Mouse (Mus musculus) hindbrain, embryonic 16.5 days (tissue): ENCODE measurements at regions not wholly inside any gene's neighbourhood (a gene's known extent, or its start where the extent isn't known, plus 50 kb on each side); places are given as distances from the start of the nearest gene placed in this dataset.

Experiments
- ATAC-seq: fragments of 200-750 bp; cut with Nextera tagmentation; 2 replicates; pipeline ENCODE4 v1.8.0; 2017; ENCODE audit warnings: moderate TSS enrichment, moderate library complexity
- H3K27ac ChIP-seq: fragments of 300-500 bp; sonication (generic); 2 replicates; pipeline ENCODE4 v1.5.1; 2014; ENCODE audit warnings: low read depth, mild to moderate bottlenecking, control low read depth, low read length, moderate library complexity
- H3K27me3 ChIP-seq: fragments of 300-500 bp; sonication (generic); replicated peaks from 2 replicates; pipeline ENCODE4 v1.6.1; 2014; ENCODE audit warnings: low read length; ENCODE audit not compliant: control insufficient read depth, insufficient read depth
- H3K36me3 ChIP-seq: fragments of 300-500 bp; sonication (generic); 2 replicates; pipeline ENCODE4 v1.6.1; 2014; ENCODE audit warnings: mild to moderate bottlenecking, low read length, moderate library complexity, mixed read lengths; ENCODE audit not compliant: control insufficient read depth, insufficient read depth
- H3K4me1 ChIP-seq: fragments of 300-500 bp; sonication (generic); 2 replicates; pipeline ENCODE4 v1.6.1; 2014; ENCODE audit warnings: low read depth, low read length; ENCODE audit not compliant: control insufficient read depth, insufficient read depth
- H3K4me2 ChIP-seq: fragments of 300-500 bp; sonication (generic); 2 replicates; pipeline ENCODE4 v1.6.1; 2014; ENCODE audit warnings: mild to moderate bottlenecking, low read length, control low read depth, moderate library complexity
- H3K4me3 ChIP-seq: fragments of 300-500 bp; sonication (generic); 2 replicates; pipeline ENCODE4 v1.5.1; 2014; ENCODE audit warnings: mild to moderate bottlenecking, low read length, control low read depth, moderate library complexity
- H3K9ac ChIP-seq: fragments of 300-500 bp; sonication (generic); 2 replicates; pipeline ENCODE4 v1.6.1; 2014; ENCODE audit warnings: low read depth, mild to moderate bottlenecking, control low read depth, low read length, moderate library complexity
- H3K9me3 ChIP-seq: fragments of 300-500 bp; sonication (generic); 2 replicates; pipeline ENCODE4 v1.6.1; 2014; ENCODE audit warnings: mild to moderate bottlenecking, low read length, moderate library complexity; ENCODE audit not compliant: control insufficient read depth
- WGBS: fragments of 180-500 bp; shearing (Covaris S2); extraction: QIAGEN DNeasy Blood & Tissue Kit; methylation state at CpG from one replicate; pipeline ENCODE4 v1.1.7; 2014; 5-methylcytosine and 5-hydroxymethylcytosine counted together

DNA sequence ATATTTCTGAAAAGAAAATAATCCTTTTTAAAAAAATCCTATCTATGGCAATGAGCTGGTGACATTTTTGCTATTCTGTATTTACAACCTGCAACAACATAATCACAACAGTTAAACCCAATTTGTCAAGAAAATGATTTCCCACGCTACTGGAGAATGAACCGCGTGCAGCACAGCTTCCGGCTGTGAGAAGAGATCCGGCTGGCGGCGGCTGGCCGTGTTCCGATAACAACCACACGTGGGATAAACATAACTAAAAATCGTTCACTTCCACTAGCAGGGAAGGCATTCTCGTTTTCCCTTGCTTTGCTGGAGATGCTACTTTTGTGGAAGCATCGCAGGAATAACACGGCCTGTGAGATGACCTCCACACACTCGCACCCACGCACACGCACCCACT lies 224.5 kb upstream of the Hnrnpa3 start:
- Histone ChIP-seq H3K9me3 (no peaks in the 10 kb centered on the region), H3K9ac (no peak overlapping the region), H3K36me3 (no peaks in the 10 kb centered on the region), H3K4me3 (no peak overlapping the region), H3K4me2 (no peak overlapping the region), H3K27me3 (no peaks in the 10 kb centered on the region), H3K4me1 (no peaks in the 10 kb centered on the region), H3K27ac (no peak overlapping the region)
- no peak for ATAC-seq
- 88% methylated on average over 17 of the region's 17 CpGs for WGBS

DNA sequence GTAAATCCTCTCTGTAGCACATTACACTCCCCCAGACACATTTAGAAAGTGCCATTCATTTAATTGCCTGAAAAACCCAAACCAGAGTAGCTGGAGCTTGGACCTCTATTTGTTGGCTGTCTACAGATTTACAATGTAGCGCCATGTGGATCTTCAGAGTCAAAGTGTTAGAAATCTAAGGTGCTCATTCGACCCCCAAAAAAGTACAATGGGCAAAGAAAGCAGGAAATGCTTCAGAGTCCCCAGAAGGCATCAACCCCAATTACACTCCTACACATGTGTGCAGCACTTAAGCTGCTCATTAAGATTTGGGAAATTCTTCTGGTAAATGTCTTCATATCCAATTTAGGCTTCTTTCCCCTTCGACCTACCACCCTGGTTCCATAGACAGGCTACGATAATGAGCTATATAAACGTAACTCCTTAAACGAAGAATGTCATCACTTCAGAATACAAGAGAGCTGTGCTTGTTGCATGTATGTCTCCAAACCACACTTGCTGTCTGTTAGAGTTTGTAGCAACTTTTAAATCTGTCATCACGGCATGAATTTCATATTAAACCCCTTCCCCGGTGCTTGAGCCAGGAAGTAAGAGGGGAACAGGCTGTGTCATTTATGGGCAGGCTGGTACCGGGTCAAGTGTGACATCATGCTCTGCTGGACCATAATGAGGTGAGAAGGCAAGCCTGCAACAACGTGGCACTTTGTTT lies 219.4 kb upstream of the Hnrnpa3 start:
- Histone ChIP-seq H3K9ac (no peak overlapping the region), H3K4me2 (no peak overlapping the region), H3K27ac (no peak overlapping the region), H3K27me3 (no peaks in the 10 kb centered on the region), H3K4me1 (no peaks in the 10 kb centered on the region), H3K36me3 (no peaks in the 10 kb centered on the region), H3K9me3 (no peaks in the 10 kb centered on the region), H3K4me3 (no peak overlapping the region)
- WGBS: 82% methylated on average over 10 of the region's 10 CpGs
- ATAC-seq: no peak

DNA sequence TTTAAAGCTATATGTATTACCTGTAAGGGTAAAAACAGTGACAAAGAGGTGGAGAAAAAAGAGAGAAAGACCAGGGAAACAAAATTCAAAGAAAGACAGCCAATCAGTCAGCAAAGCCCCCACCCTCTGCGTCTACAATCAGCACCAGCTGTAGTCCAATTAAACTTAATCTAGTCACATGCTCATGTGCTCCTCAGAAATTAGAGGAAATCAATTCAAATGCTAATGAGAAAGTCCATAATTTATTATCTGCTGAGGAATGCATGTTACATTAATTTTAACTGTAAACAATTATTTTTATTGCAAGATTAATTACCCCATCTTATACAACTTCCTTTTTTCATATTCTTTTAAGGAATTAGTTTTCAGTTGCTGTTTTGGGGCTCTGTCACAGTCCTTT lies 216.4 kb upstream of the Hnrnpa3 start:
- Histone ChIP-seq H3K9ac (no peak overlapping the region), H3K27ac (no peak overlapping the region), H3K9me3 (no peaks in the 10 kb centered on the region), H3K4me2 (no peak overlapping the region), H3K27me3 (no peaks in the 10 kb centered on the region), H3K4me3 (no peak overlapping the region), H3K4me1 (no peaks in the 10 kb centered on the region), H3K36me3 (no peaks in the 10 kb centered on the region)
- WGBS: 33% methylated on average over 1 of the region's 1 CpGs
- no peak for ATAC-seq

DNA sequence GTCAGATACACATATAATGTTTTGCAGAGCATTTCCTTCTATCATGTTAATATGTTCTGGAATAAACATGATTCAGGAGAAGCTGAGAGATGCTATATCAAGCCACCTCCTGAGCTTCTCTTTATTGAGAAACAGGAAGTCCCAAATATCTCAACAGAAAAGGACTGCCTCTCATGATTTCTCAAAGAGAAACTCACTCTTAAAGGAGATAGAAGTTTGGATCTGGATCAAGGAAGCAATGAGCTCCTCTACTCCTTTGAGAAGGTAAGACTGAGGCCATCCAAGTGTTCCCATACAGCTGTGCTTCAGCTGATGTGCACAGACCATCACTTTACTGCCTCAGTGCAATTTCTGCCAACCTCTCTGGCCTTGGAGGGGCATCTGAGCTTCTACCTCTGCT lies 213.9 kb upstream of the Hnrnpa3 start:
- Histone ChIP-seq H3K27me3 (no peaks in the 10 kb centered on the region), H3K4me2 (no peak overlapping the region), H3K4me3 (no peak overlapping the region), H3K4me1 (no peaks in the 10 kb centered on the region), H3K36me3 (no peaks in the 10 kb centered on the region), H3K9me3 (no peaks in the 10 kb centered on the region), H3K9ac (no peak overlapping the region), H3K27ac (no peak overlapping the region)
- ATAC-seq: no peak

DNA sequence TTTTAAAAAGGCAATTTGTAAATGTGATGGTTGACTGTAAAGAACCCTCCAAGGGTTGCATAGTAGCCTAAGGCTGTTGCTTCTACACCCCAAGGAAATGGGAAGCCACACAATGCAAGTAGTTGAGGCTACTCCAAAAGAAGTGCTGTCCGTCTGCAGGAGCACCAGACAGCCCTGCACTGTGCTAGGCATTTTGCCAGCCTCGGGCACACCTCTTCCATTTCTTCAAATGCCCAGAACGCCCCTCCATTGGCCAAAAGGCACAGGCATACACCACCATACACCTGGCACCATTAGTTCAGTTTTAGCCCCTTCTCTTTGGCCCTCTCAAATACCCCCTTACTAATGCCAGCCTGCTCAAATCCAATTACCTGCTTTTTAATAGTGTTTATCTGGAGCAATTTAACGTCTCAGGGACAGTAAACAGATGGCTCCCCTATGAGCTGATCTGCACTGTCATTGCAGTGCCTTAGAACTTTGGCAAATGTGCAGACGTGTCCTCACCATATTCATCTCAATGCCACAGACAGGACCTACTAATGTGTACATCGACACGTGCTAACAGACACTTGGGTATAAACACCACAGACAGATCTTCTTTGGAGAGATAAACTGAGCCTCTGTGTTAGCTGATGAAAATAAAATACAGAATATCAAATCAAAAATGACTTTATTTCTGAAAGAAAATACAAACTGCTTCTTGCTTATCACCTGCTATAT lies 211.9 kb upstream of the Hnrnpa3 start:
- 60% methylated on average over 7 of the region's 7 CpGs for WGBS
- H3K9me3 ChIP-seq: no peaks in the 10 kb centered on the region
- no peak overlapping the region for H3K9ac ChIP-seq
- no peaks in the 10 kb centered on the region for H3K36me3 ChIP-seq
- H3K4me3 ChIP-seq: no peak overlapping the region
- H3K27ac ChIP-seq: no peak overlapping the region
- H3K4me2 ChIP-seq: no peak overlapping the region
- no peaks in the 10 kb centered on the region for H3K4me1 ChIP-seq
- no peaks in the 10 kb centered on the region for H3K27me3 ChIP-seq
- 0 out of 2 replicates have a peak, but pooled peaks have one; percentile 52 for ATAC-seq

DNA sequence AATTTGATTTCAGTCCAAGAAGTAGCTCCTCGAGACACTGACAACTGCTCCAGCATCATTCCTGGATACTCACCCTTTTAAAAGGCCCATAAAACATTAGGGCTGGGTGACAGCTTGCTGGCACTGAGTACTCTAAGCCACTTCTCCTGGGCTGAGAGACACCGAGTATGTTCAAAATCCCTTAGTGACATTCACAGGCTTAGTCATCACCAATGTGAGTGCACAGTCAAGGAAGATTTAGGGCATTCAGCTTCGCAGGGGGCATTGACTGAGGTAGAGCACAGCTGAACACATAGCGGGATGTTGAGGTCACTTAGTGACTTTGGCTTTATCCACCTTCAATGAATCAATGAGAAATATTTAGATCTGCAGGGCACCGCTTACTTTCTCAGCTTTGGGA lies 210.8 kb upstream of the Hnrnpa3 start:
- Histone ChIP-seq H3K4me3 (no peak overlapping the region), H3K36me3 (no peaks in the 10 kb centered on the region), H3K27ac (no peak overlapping the region), H3K4me1 (no peaks in the 10 kb centered on the region), H3K9ac (no peak overlapping the region), H3K4me2 (no peak overlapping the region), H3K27me3 (no peaks in the 10 kb centered on the region), H3K9me3 (no peaks in the 10 kb centered on the region)
- 69% methylated on average over 5 of the region's 5 CpGs for WGBS
- ATAC-seq: no peak

DNA sequence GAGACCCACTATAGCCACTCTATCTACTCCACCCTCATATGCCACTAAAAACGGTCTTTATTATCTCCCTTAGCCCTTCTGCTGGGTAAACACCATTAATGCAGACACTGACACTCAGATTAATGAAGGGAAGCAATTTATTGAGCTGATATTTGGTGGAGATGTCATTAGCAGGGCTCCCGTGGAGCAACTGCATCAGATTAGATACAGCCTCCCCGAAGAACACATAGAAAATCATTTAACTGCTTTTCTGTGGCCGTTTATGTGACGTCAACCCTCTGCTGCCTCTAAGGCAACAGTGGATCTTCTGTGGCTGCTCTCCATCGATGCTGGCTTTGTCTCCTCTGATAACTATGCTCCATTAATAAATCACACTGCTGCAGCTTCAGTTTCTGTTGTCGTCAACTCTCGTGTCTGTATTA lies 207.2 kb upstream of the Hnrnpa3 start:
- no peaks in the 10 kb centered on the region for H3K36me3 ChIP-seq
- H3K27ac ChIP-seq: no peak overlapping the region
- H3K27me3 ChIP-seq: no peaks in the 10 kb centered on the region
- no peak overlapping the region for H3K4me3 ChIP-seq
- WGBS: 41% methylated on average over 8 of the region's 8 CpGs
- H3K9me3 ChIP-seq: no peaks in the 10 kb centered on the region
- no peaks in the 10 kb centered on the region for H3K4me1 ChIP-seq
- no peak overlapping the region for H3K4me2 ChIP-seq
- no peak overlapping the region for H3K9ac ChIP-seq
- ATAC-seq: no peak

DNA sequence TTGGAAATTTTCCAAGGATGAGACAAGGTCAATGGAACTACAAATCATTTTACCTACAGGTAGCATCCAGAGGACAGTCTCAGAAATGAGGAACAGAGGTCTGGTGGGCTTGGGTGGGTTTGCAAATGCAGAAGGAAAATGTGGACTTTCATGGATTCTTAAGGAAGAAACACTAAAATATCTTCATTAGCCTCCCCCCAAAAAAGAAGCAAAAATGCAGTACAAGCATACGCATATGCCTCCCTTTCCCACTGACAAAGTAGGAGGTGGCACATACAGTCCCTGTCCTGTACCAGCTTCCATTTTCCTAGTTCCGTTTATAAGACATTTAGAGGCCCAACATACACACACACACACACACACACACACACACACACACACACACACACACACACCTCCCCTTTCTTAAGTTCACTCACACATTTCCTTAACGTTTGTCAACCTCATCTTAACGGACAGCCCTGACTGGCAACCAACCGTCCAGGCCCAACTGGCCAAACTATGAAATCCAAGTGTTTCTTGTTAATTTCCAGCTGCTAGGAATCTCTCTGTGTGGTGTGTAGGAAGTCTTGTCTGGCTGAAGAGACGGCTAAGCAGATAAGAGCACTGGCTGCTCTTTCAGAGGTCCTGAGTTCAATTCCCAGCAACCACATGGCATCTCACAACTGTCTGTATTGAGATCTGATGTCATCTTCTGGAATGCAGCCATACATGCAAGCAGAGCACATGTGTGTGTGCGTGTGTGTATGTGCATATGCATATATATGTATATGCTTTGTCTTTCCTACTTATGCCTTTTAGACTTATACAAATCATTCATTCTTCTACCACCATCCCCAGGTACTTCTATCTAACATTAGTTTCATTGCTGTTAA lies 206.6 kb upstream of the Hnrnpa3 start:
- no peak overlapping the region for H3K27ac ChIP-seq
- WGBS: 90% methylated on average over 7 of the region's 7 CpGs
- H3K4me3 ChIP-seq: no peak overlapping the region
- no peaks in the 10 kb centered on the region for H3K27me3 ChIP-seq
- no peak for ATAC-seq
- no peaks in the 10 kb centered on the region for H3K4me1 ChIP-seq
- no peak overlapping the region for H3K9ac ChIP-seq
- H3K9me3 ChIP-seq: no peaks in the 10 kb centered on the region
- H3K4me2 ChIP-seq: no peak overlapping the region
- no peaks in the 10 kb centered on the region for H3K36me3 ChIP-seq

DNA sequence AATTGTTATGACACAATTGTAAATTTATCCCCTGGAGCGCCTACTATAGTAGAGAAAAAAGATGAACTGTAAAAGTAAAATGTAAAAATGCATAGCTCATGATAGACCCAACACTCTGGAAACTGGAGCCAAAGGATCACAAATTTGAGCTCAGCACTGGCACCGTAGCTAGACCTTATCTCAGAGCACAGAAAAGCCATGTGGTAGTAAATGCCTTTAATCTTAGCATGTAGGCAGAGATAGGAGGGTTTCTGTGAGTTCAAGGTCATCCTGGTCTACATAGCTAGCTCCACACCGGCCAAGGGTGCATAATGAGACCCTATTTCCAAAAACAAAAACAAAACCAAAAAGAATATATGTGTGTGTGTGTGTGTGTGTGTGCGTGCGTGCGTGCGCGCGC lies 203.6 kb upstream of the Hnrnpa3 start:
- no peak overlapping the region for H3K9ac ChIP-seq
- ATAC-seq: no peak
- H3K36me3 ChIP-seq: no peaks in the 10 kb centered on the region
- no peaks in the 10 kb centered on the region for H3K9me3 ChIP-seq
- H3K4me3 ChIP-seq: no peak overlapping the region
- H3K27ac ChIP-seq: no peak overlapping the region
- 97% methylated on average over 9 of the region's 9 CpGs for WGBS
- no peaks in the 10 kb centered on the region for H3K27me3 ChIP-seq
- H3K4me2 ChIP-seq: no peak overlapping the region
- no peaks in the 10 kb centered on the region for H3K4me1 ChIP-seq
